Mouse (Mus musculus) liver, postnatal 0 days (tissue): ENCODE results near the gene Marveld3. TPM values are rescaled to one million over a fixed set of nuclear protein-coding genes. Genes with fewer than 3 reads are reported as not detected.

Experiments used
- ATAC-seq: fragments of 200-750 bp; cut with Nextera tagmentation; 2 replicates; pipeline ENCODE4 v1.8.0; 2017; ENCODE audit warnings: mild to moderate bottlenecking, moderate library complexity
- DNase-seq: peaks from one replicate; pipeline ENCODE4 v3.0.0-alpha.2; 2016
- H3K27ac ChIP-seq: fragments of 300-500 bp; sonication (generic); 2 replicates; pipeline ENCODE4 v1.5.1; 2014; ENCODE audit warnings: antibody characterized with exemption, moderate library complexity, mild to moderate bottlenecking, low read depth
- H3K27me3 ChIP-seq: fragments of 300-500 bp; sonication (generic); 2 replicates; pipeline ENCODE4 v1.6.1; 2014; ENCODE audit warnings: low read length, control low read depth, mixed read lengths; ENCODE audit not compliant: insufficient read depth
- H3K36me3 ChIP-seq: fragments of 300-500 bp; sonication (generic); replicated peaks from 2 replicates; pipeline ENCODE4 v1.6.1; 2014; ENCODE audit warnings: mild to moderate bottlenecking, control low read depth, low read length, moderate library complexity, mixed read lengths; ENCODE audit not compliant: insufficient read depth
- H3K4me1 ChIP-seq: fragments of 300-500 bp; sonication (generic); 2 replicates; pipeline ENCODE4 v1.6.1; 2014; ENCODE audit warnings: antibody characterized with exemption, mild to moderate bottlenecking, control low read depth; ENCODE audit not compliant: insufficient read depth
- H3K4me2 ChIP-seq: fragments of 300-500 bp; sonication (generic); 2 replicates; pipeline ENCODE4 v1.6.1; 2014; ENCODE audit warnings: low read depth, mild to moderate bottlenecking, low read length, moderate library complexity, mixed read lengths
- H3K4me3 ChIP-seq: fragments of 300-500 bp; sonication (generic); 2 replicates; pipeline ENCODE4 v1.5.1; 2014; ENCODE audit warnings: low read depth, low read length
- H3K9ac ChIP-seq: fragments of 300-500 bp; sonication (generic); replicated peaks from 2 replicates; pipeline ENCODE4 v1.6.1; 2014; ENCODE audit warnings: mild to moderate bottlenecking, moderate library complexity
- H3K9me3 ChIP-seq: fragments of 300-500 bp; sonication (generic); 2 replicates; pipeline ENCODE4 v1.6.1; 2016; ENCODE audit warnings: mild to moderate bottlenecking, control low read depth, low read length, mixed read lengths
- CTCF ChIP-seq: sonication (generic); IDR thresholded peaks from 2 replicates; pipeline ENCODE4 v1.5.1; 2016; ENCODE audit warnings: antibody characterized with exemption, low read depth
- EP300 ChIP-seq: IDR thresholded peaks from 2 replicates; pipeline ENCODE4 v1.6.1; 2016; ENCODE audit warnings: antibody characterized with exemption, low read depth, mild to moderate bottlenecking
- WGBS: fragments of 180-500 bp; shearing (Covaris S2); extraction: QIAGEN DNeasy Blood & Tissue Kit; methylation state at CpG from one replicate; pipeline ENCODE4 v1.1.7; 2014; ENCODE audit not compliant: insufficient replicate concordance; 5-methylcytosine and 5-hydroxymethylcytosine counted together
- polyA plus RNA-seq: library from polyadenylated mRNA; unstranded; fragments of >200 nt; fragmentation: Nextera tagmentation; extraction: Ambion mirVana; gene quantifications from 2 replicates; pipeline ENCODE4 v1.2.1, GENCODE M21; 2015

Gene Marveld3
- polyA plus RNA-seq, 1 experiment from 2014 or later, result 0.69 TPM

- peaks cover 34% of the 10 kb centered on the region for H3K36me3 ChIP-seq
- 83% methylated on average over 1 of the region's 1 CpGs for WGBS
Measured at GRCm38 (mm10) chr8:109904928-109905668, 56.9 kb downstream of the Marveld3 start.

DNA sequence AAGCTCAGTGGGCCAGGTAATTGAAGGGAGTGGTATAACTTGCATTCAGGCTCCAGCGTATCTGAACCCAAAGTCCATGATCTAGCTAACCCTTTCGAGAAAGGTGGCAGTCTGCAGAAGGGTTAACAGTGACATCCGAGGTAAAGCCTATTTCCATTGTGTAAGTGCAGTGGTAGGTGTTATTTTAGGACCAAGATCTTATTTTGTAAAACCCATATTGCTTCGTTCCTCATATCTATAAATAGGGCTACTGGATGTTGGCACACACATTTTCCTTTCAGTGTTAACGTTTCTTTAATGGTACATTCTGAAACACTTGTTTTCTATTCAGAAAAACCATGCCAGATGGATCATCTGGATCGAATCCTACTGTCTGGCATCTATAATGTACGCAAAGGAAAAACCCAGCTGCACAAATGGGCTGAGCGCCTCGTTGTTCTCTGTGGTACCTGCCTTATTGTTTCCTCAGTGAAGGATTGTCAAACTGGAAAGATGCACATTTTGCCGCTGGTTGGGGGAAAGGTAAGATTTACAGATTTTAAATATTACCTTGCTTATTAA is 58.0 kb downstream of the Marveld3 start:
- no peak overlapping the region for H3K27ac ChIP-seq
- 70% methylated on average over 10 of the region's 10 CpGs for WGBS
- ATAC-seq, result no peak

More at GRCm38 (mm10) chr8:109904928-109905668, 56.9 kb downstream of the Marveld3 start:
- H3K4me1 ChIP-seq, result peaks cover 3% of the 10 kb centered on the region
- no peak overlapping the region for H3K9ac ChIP-seq
- no peak for DNase-seq
- H3K27me3 ChIP-seq, result no peaks in the 10 kb centered on the region
- no peak for TF ChIP-seq EP300
- TF ChIP-seq CTCF, result no peak
- ATAC-seq, result no peak
- H3K9me3 ChIP-seq, result no peaks in the 10 kb centered on the region
- no peak overlapping the region for H3K4me3 ChIP-seq
- no peak overlapping the region for H3K27ac ChIP-seq
- H3K4me2 ChIP-seq, result no peak overlapping the region

GRCm38 (mm10) chr8:109902379-109902778 is 59.6 kb downstream of the Marveld3 start:
- Histone ChIP-seq H3K27ac (no peak overlapping the region), H3K9me3 (no peaks in the 10 kb centered on the region), H3K27me3 (no peaks in the 10 kb centered on the region), H3K36me3 (peaks cover 11% of the 10 kb centered on the region), H3K9ac (no peak overlapping the region), H3K4me2 (no peak overlapping the region), H3K4me1 (peaks cover 3% of the 10 kb centered on the region), H3K4me3 (no peak overlapping the region)
- no peak for ATAC-seq
- no peak for DNase-seq
- TF ChIP-seq EP300 (no peak), CTCF (no peak)

More for the DNA sequence above, 58.0 kb downstream of the Marveld3 start:
- H3K4me3 ChIP-seq, result no peak overlapping the region
- no peak overlapping the region for H3K4me2 ChIP-seq
- no peaks in the 10 kb centered on the region for H3K9me3 ChIP-seq
- no peak for TF ChIP-seq EP300
- no peak for TF ChIP-seq CTCF
- no peak for DNase-seq
- peaks cover 3% of the 10 kb centered on the region for H3K4me1 ChIP-seq
- H3K9ac ChIP-seq, result no peak overlapping the region
- H3K36me3 ChIP-seq, result peaks cover 23% of the 10 kb centered on the region
- no peaks in the 10 kb centered on the region for H3K27me3 ChIP-seq

Other genes with a start within 250 kb of the Marveld3 start
- 1.7 and 1.8 TPM in 2 replicates for gene Atxn1l, start 224.5 kb downstream of the Marveld3 start, polyA plus RNA-seq
- 13.3 and 14.0 TPM in 2 replicates for gene Ap1g1, start 183.6 kb downstream of the Marveld3 start, polyA plus RNA-seq
- 1.5 TPM in 2 replicates for gene Phlpp2, start 93.7 kb downstream of the Marveld3 start, polyA plus RNA-seq
- 64.5 and 108 TPM in 2 replicates for gene Tat, start 28.2 kb upstream of the Marveld3 start, polyA plus RNA-seq
- gene Chst4, start 77.5 kb upstream of the Marveld3 start, polyA plus RNA-seq, result 0.13 and 0.31 TPM in 2 replicates
- gene Zfp612, start 117.5 kb upstream of the Marveld3 start, polyA plus RNA-seq, result 2.7 TPM in 2 replicates
- gene Gm21964, start 139.0 kb upstream of the Marveld3 start, polyA plus RNA-seq, result not detected in 2 replicates
- gene Gm17720, start 140.6 kb upstream of the Marveld3 start, polyA plus RNA-seq, result not detected in 2 replicates
- gene Calb2, start 206.0 kb upstream of the Marveld3 start, polyA plus RNA-seq, result not detected in 2 replicates